Mouse (Mus musculus) forebrain, postnatal 0 days (tissue): ENCODE measurements around the gene Ttc7b. TPM values are rescaled to one million over a fixed set of nuclear protein-coding genes. Genes with fewer than 3 reads are reported as not detected.
A peak's percentile ranks its signal among the peaks of the same experiment; 100 is the strongest.

ENCODE experiments used
- ATAC-seq: fragments of 200-750 bp; cut with Nextera tagmentation; 2 replicates; pipeline ENCODE4 v1.8.0; 2017; ENCODE audit warnings: mild to moderate bottlenecking, moderate library complexity
- DNase-seq: peaks from one replicate; pipeline ENCODE4 v3.0.0-alpha.2; 2015
- H3K27ac ChIP-seq: fragments of 300-500 bp; sonication (generic); 2 replicates; pipeline ENCODE4 v1.5.1; 2014; ENCODE audit warnings: low read depth, mild to moderate bottlenecking, antibody characterized with exemption, low read length, moderate library complexity, mixed read lengths
- H3K27me3 ChIP-seq: fragments of 300-500 bp; sonication (generic); 2 replicates; pipeline ENCODE4 v1.6.1; 2014; ENCODE audit warnings: mild to moderate bottlenecking, low read length, mixed read lengths; ENCODE audit not compliant: insufficient read depth
- H3K36me3 ChIP-seq: fragments of 300-500 bp; sonication (generic); 2 replicates; pipeline ENCODE4 v1.6.1; 2014; ENCODE audit warnings: mild to moderate bottlenecking, moderate library complexity; ENCODE audit not compliant: insufficient read depth
- H3K4me1 ChIP-seq: fragments of 300-500 bp; sonication (generic); 2 replicates; pipeline ENCODE4 v1.6.1; 2014; ENCODE audit warnings: antibody characterized with exemption; ENCODE audit not compliant: insufficient read depth
- H3K4me2 ChIP-seq: fragments of 300-500 bp; sonication (generic); 2 replicates; pipeline ENCODE4 v1.6.1; 2014; ENCODE audit warnings: low read depth, mild to moderate bottlenecking, moderate library complexity
- H3K4me3 ChIP-seq: fragments of 300-500 bp; sonication (generic); 2 replicates; pipeline ENCODE4 v1.5.1; 2014; ENCODE audit warnings: low read depth, low read length, mixed read lengths
- H3K9ac ChIP-seq: fragments of 300-500 bp; sonication (generic); 2 replicates; pipeline ENCODE4 v1.6.1; 2014; ENCODE audit warnings: mild to moderate bottlenecking
- H3K9me3 ChIP-seq: fragments of 300-500 bp; sonication (generic); 2 replicates; pipeline ENCODE4 v1.6.1; 2016; ENCODE audit warnings: low read length
- CTCF ChIP-seq: sonication (generic); IDR thresholded peaks from 2 replicates; pipeline ENCODE4 v1.5.1; 2016; ENCODE audit warnings: antibody characterized with exemption, control low read depth, low read depth
- WGBS: fragments of 180-500 bp; shearing (Covaris S2); extraction: QIAGEN DNeasy Blood & Tissue Kit; methylation state at CpG from one replicate; pipeline ENCODE4 v1.1.7; 2014; 5-methylcytosine and 5-hydroxymethylcytosine counted together
- polyA plus RNA-seq: library from polyadenylated mRNA; unstranded; fragments of >200 nt; fragmentation: Nextera tagmentation; extraction: Ambion mirVana; gene quantifications from 2 replicates; pipeline ENCODE4 v1.2.1, GENCODE M21; 2015
- total RNA-seq: library from RNA; depleted of rRNA; stranded (reverse); fragments of >200 nt; gene quantifications from 2 replicates; pipeline ENCODE4 v1.2.3, GENCODE M21; 2014

Ttc7b gene
- total and polyA plus RNA-seq, 2 experiments from 2014 or later: 10.8 to 42.2 TPM

- no peak overlapping the region for H3K4me3 ChIP-seq
- H3K9ac ChIP-seq: no peak overlapping the region
- WGBS: 26% methylated on average over 18 of the region's 18 CpGs
- no peaks in the 10 kb centered on the region for H3K27me3 ChIP-seq
- H3K4me1 ChIP-seq: peaks cover 27% of the 10 kb centered on the region
- H3K4me2 ChIP-seq: no peak overlapping the region
- no peak for TF ChIP-seq CTCF
- DNase-seq: peak; percentile 91
- no peaks in the 10 kb centered on the region for H3K36me3 ChIP-seq
- ATAC-seq: peak; percentile 88
- H3K9me3 ChIP-seq: no peaks in the 10 kb centered on the region
- H3K27ac ChIP-seq: peak overlapping the region; percentile 82
These were observed 229.6 kb downstream of the Ttc7b start for GRCm38 (mm10) chr12:100290711-100291685.

GRCm38 (mm10) chr12:100290178-100290531 is 230.5 kb downstream of the Ttc7b start:
- WGBS: 34% methylated on average over 11 of the region's 11 CpGs
- DNase-seq: peak; percentile 55

GRCm38 (mm10) chr12:100289267-100290177 is 231.1 kb downstream of the Ttc7b start:
- 15% methylated on average over 8 of the region's 8 CpGs for WGBS
- no peak for TF ChIP-seq CTCF

More at GRCm38 (mm10) chr12:100290178-100290531, 230.5 kb downstream of the Ttc7b start:
- peak overlapping the region; percentile 82 for H3K27ac ChIP-seq
- no peak for TF ChIP-seq CTCF
- peaks cover 27% of the 10 kb centered on the region for H3K4me1 ChIP-seq
- H3K4me3 ChIP-seq: no peak overlapping the region
- no peaks in the 10 kb centered on the region for H3K9me3 ChIP-seq
- no peak overlapping the region for H3K4me2 ChIP-seq
- H3K27me3 ChIP-seq: no peaks in the 10 kb centered on the region
- H3K36me3 ChIP-seq: no peaks in the 10 kb centered on the region
- no peak overlapping the region for H3K9ac ChIP-seq
- ATAC-seq: no peak

GRCm38 (mm10) chr12:100288018-100288417 is 232.6 kb downstream of the Ttc7b start:
- DNase-seq: no peak
- 91% methylated on average over 5 of the region's 5 CpGs for WGBS
- Histone ChIP-seq H3K27ac (no peak overlapping the region), H3K4me1 (peaks cover 27% of the 10 kb centered on the region), H3K4me3 (no peak overlapping the region), H3K9ac (no peak overlapping the region), H3K27me3 (no peaks in the 10 kb centered on the region), H3K4me2 (no peak overlapping the region), H3K36me3 (no peaks in the 10 kb centered on the region), H3K9me3 (no peaks in the 10 kb centered on the region)
- no peak for ATAC-seq
- no peak for TF ChIP-seq CTCF

More at GRCm38 (mm10) chr12:100289267-100290177, 231.1 kb downstream of the Ttc7b start:
- Histone ChIP-seq H3K4me3 (no peak overlapping the region), H3K27ac (peak overlapping the region; percentile 82), H3K36me3 (no peaks in the 10 kb centered on the region), H3K4me1 (peaks cover 27% of the 10 kb centered on the region), H3K4me2 (no peak overlapping the region), H3K9ac (no peak overlapping the region), H3K27me3 (no peaks in the 10 kb centered on the region), H3K9me3 (no peaks in the 10 kb centered on the region)
- peak; percentile 77 for DNase-seq
- peak; percentile 79 for ATAC-seq

- H3K27me3 ChIP-seq: no peaks in the 10 kb centered on the region
- H3K4me1 ChIP-seq: peaks cover 27% of the 10 kb centered on the region
- no peak overlapping the region for H3K4me2 ChIP-seq
- H3K27ac ChIP-seq: no peak overlapping the region
- 86% methylated on average over 2 of the region's 2 CpGs for WGBS
- ATAC-seq (no peak), DNase-seq (no peak)
- H3K9me3 ChIP-seq: no peaks in the 10 kb centered on the region
- TF ChIP-seq CTCF: no peak
- no peak overlapping the region for H3K9ac ChIP-seq
- H3K36me3 ChIP-seq: no peaks in the 10 kb centered on the region
- H3K4me3 ChIP-seq: no peak overlapping the region
These were observed 233.1 kb downstream of the Ttc7b start for GRCm38 (mm10) chr12:100287565-100287964.

- H3K36me3 ChIP-seq: no peaks in the 10 kb centered on the region
- H3K9me3 ChIP-seq: no peaks in the 10 kb centered on the region
- H3K27me3 ChIP-seq: no peaks in the 10 kb centered on the region
- H3K4me1 ChIP-seq: peaks cover 3% of the 10 kb centered on the region; the same call in 1 of the 2 replicates
- H3K4me3 ChIP-seq: no peak overlapping the region
- no peak for DNase-seq
- H3K4me2 ChIP-seq: no peak overlapping the region
- no peak overlapping the region for H3K9ac ChIP-seq
- no peak for TF ChIP-seq CTCF
- WGBS: 85% methylated on average over 1 of the region's 1 CpGs
- no peak overlapping the region for H3K27ac ChIP-seq
- no peak for ATAC-seq
These were observed 237.3 kb downstream of the Ttc7b start for GRCm38 (mm10) chr12:100283283-100283682.
